Mouse (Mus musculus) erythroid progenitor cell, adult 5-6 weeks (primary cell): Measurements from ENCODE around the gene Ocm. TPM values are rescaled to one million over a fixed set of nuclear protein-coding genes. Genes with fewer than 3 reads are reported as not detected.
"Not testable (repeated sequence)": the region's sequence is repeated elsewhere in the genome, so short reads cannot be mapped to it uniquely, and the experiment has no call there.

Experiments used
- ATAC-seq: replicated peaks from 2 replicates; pipeline ENCODE4 v1.8.0; 2016; ENCODE audit warnings: moderate number of reproducible peaks, mild to moderate bottlenecking, moderate TSS enrichment, inconsistent platforms; ENCODE audit not compliant: poor library complexity, low FRiP score, severe bottlenecking
- total RNA-seq, 2 experiments: library from RNA; stranded (forward) in 1 of 2; stranded (reverse) in 1 of 2; fragments of 150-400 nt in 1 of 2; fragments of 186-747, 209-891 nt in 1 of 2; gene quantifications; 2 replicates each; pipeline versions ENCODE4 v1.2.3 to v1.2.4; 2015 to 2017; ENCODE audit warnings: low replicate concordance in 2 of 2

Gene Ocm
- total RNA-seq, 2 experiments from 2014 or later = not detected

GRCm38 (mm10) chr5:144013366-144014134 lies 12.9 kb downstream of the Ocm start:
- ATAC-seq = not testable (repeated sequence)

DNA sequence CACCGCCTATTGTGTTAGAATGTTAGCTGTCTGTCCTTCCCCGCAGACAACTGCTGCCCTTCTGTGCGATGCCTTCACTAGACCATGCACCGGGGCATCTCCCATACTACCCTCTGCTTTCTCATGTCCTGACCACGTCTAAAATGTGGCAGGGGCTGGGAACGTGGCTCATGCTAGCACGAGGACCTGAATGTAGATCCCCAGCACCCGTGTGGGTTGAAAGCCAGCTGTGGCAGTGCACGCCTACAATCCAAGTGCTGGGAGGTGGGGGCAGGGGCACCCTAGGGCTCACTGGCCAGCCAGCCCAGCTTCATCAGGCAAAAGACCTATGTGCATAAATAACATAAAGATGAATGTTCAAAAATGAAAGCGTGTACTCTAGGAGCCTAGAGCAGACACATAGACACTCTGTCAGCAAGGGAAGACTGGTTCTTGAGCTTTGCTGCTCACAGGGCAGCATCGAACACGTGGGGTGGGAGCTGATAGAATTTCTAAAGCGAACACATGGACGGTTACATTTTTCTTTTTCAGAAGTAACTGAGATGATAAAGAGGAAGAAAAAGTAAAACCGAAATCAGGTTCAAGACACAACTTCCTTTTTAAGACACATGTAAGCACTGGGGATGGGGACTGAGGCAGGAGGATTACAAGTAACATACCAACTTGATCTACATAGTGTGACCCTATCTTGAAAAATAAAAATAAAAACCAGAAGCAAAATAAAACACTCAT lies 23.8 kb downstream of the Ocm start:
- no peak for ATAC-seq

GRCm38 (mm10) chr5:143999409-143999808 lies 27.1 kb downstream of the Ocm start:
- ATAC-seq = peak; percentile 74

- no peak for ATAC-seq
Observed at GRCm38 (mm10) chr5:143994632-143995365, 31.7 kb downstream of the Ocm start.

DNA sequence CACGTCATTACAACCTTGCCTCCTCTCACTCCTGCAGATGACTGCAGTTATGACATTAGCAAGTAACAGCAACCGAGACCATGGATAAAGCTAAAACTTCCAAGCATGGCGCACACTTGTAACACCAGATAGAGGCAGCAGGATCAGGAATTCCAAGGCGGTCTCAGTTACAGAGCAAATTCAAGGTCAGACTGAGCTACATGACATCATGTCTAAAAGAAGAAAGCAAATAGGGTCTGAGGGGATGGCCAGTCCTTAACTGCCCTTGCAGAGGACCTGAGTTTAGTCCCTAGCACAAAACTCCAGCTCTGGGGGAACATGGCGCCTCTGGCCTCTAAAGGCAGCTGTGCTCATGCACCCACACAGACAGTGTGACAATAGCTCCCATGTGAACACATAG lies 32.6 kb downstream of the Ocm start:
- ATAC-seq = no peak

GRCm38 (mm10) chr5:143993260-143993659 lies 33.2 kb downstream of the Ocm start:
- 0 out of 2 replicates have a peak, but pooled peaks have one; percentile 31 for ATAC-seq

GRCm38 (mm10) chr5:143992661-143993060 lies 33.8 kb downstream of the Ocm start:
- no peak for ATAC-seq

DNA sequence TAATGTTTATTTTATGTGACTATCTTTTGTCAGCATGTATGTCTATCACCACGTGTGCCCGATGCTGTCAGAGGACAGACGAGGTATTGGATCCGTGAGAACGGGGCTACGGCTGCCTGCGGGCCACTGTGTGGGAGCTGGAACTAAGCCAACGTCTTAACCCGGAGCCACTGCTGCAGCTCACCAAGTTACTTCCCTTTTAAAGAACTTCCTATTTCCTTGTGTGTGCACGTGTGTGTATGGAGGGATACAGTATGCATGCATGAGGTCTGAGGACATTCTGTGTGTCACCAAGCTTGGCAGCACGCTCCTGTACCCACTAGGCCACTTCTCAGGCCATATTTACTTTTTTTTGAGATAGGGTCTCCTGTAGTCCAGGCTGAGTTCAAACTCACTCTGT lies 36.4 kb downstream of the Ocm start:
- no peak for ATAC-seq

GRCm38 (mm10) chr5:143989046-143989445 lies 37.4 kb downstream of the Ocm start:
- ATAC-seq = no peak

DNA sequence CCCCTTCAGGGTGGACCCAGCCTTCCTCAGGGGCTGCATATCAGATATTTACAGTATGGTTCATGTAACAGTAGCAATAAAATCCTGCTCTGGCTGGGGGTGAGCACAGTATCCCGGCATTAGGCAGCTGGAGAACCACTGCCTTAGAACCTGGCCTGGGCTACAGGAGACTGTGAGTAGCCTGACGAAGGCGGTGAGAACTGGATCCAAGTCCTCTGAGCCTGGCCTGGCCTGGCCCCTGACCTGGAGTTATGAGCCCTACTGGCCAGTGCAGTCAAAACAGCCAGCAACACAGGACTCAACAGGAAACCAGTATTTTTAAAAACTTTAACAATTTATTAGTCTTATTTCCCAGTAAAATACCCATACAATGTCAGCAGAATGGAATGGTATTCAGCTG lies 38.9 kb downstream of the Ocm start:
- ATAC-seq = no peak

- ATAC-seq = no peak
Observed at GRCm38 (mm10) chr5:143985381-143985780, 41.1 kb downstream of the Ocm start.

DNA sequence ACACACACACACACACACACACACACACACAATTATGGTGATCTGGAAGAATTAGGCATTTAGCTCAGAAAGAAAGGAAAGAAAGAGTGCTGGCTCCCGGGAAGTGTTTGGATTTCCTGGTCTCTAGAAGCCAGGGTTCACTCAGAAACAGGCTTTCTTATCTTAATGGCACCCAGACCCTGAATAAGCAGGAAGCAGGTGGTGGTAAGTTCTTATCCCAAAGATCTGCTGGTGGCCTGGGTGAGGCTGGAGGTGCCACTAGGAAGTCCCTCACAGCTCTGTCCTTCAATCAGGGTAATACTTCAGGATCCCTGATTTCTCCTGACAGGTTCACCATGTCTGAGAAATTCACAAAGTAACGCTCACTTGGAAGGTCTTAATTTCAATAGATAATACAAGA lies 44.1 kb downstream of the Ocm start:
- ATAC-seq = no peak

DNA sequence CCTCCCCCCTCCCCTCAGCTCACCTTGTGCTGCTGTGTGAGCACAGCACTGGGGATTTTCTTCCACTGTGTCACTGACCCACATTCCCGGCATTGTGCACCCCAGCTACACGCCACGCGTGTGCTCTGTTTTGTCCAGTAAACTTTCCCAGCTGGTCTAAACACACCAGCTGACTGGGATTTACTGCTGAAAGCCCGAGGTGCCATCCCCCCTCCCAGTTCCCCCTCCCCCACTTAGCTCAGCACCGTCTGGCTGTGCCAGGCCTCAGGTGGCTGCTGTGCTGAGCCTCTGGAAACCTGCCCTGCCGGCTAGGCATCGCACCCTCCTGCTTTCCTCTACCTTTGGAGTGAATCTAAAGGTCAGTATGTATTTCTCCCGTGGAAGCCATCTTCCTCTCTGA lies 45.6 kb downstream of the Ocm start:
- ATAC-seq = no peak

DNA sequence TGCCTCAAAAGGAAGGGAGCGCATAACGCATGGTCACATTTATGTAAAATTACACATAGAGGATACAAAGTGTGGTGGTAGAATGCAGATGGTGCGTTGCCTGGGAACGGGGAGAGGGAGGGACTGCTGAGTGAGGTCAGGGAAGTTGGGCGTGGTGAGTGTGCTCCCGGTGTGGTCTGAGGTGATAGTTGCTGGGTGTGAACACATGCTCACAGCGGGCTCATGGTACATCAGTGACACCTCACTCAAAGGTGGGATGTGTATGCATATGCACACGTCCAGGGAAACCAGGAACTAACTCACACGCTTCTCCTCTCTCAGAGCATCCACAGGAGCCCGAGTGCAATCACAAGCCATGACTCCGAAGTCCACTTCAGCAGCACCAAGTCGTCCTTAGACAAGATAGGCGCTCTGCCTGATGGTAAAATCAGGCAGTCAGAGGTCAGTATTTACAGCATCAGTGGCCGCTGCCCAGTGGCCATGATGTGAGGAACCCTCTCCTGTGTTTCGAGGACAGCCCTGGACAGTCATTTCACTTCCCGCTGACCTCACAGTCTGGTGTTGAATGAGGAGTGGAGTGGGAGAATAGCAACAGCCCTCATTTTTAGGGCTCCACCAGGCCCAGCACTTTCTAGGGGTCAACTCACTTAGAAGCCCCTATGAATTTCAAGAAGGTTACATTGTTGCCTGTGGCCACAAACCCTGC lies 49.6 kb downstream of the Ocm start:
- peak; percentile 87 for ATAC-seq

GRCm38 (mm10) chr5:143976232-143976631 lies 50.2 kb downstream of the Ocm start:
- ATAC-seq = peak; percentile 27; the same call in 1 of the 2 replicates

GRCm38 (mm10) chr5:143975631-143975933 lies 50.9 kb downstream of the Ocm start:
- peak; percentile 46 for ATAC-seq

GRCm38 (mm10) chr5:143974931-143975630 lies 51.4 kb downstream of the Ocm start:
- ATAC-seq = peak; percentile 78

GRCm38 (mm10) chr5:143972628-143973027 lies 53.8 kb downstream of the Ocm start:
- ATAC-seq = no peak
